Mouse (Mus musculus) adrenal gland, postnatal 10 days (tissue): Measurements from ENCODE around the gene Sgsm1. TPM values are rescaled to one million over a fixed set of nuclear protein-coding genes. Genes with fewer than 3 reads are reported as not detected.

Source experiments
- DNase-seq: peaks from one replicate; pipeline ENCODE4 v3.0.0; 2021; ENCODE audit warnings: mixed read lengths
- total RNA-seq, 2 experiments: library from RNA; stranded (reverse); gene quantifications; 2 replicates each; pipeline ENCODE4 v1.2.3; 2021

The Sgsm1 gene
- total RNA-seq, 2 experiments from 2014 or later: 9.0 to 10.5 TPM

DNA sequence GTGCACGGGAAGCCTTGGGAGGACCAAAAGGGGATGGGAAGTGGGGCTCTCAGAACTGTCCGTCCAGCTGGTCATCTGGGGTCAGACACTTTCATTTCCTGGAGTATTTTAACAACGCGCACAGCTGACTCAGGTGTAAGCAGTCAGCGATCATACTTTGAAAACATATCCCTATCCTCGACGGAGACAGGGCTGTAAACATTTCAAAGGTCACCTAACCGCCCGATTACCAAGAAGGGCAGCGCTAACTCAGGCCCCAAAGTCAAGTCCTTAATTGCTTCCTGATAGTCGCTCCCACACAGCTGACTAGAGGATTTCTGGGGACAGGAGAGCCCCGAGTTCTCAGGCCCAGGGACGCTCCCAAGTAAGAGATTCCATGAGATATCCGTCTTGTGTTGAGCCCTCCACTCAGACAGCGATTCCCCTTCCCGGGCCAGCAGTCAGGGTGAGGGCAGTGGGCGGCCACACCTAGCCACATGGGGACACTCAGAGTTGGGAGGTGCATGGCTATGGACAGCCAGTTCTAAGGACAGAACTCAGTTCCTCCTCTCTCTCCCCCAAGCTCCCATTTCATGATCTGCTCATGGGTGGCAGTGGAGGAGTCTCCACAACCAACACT lies 91.9 kb downstream of the Sgsm1 start:
- no peak for DNase-seq

DNA sequence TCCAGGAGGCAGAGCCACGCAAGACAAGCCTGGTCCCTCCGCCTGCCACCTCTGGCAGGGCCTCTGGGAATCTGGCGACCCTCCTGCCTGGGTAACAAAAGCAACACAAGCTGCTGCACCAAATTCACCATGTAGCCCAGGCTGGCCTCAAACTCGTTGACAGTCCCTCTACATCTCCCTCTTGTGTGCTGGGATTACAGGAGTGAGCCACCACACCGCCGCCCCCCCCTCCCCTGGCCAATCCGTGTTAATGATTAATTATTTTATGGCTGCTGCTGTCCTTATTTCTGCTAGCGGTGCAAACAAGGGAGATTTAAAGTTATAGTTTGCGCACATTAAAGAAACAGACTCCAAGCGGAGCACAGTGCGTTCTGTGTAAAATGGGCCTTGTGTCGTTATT lies 93.5 kb downstream of the Sgsm1 start:
- DNase-seq: no peak

DNA sequence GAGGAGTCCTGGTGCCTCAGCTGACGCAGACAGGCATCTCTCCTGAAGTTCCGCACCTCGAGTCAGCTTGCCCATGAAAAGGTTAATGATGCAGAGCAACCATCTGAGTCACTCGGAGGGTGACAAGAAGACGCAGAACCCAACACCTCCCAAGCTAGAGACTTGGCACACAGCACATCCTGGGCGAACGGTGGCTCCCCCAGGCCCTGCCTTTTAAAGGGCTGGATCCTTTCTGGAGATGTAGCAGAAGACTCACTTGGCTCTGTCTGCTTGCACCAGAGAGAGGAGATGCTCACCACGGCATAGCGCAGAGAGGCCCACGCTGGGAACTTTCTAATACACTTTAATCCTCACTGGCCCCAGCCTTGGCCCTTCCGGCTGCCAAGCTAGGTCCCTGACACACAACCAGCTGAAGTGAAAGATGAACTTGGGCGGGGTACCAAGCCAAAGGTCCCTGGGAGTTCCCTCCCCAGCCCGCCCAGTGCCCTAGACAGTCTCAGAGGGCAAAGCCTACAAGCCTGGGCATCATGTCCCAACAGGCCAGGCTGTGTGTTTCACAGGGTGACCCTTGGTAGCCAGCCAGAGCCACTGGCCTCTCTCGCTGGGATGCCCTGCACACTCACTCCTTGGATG lies 94.1 kb downstream of the Sgsm1 start:
- no peak for DNase-seq

DNA sequence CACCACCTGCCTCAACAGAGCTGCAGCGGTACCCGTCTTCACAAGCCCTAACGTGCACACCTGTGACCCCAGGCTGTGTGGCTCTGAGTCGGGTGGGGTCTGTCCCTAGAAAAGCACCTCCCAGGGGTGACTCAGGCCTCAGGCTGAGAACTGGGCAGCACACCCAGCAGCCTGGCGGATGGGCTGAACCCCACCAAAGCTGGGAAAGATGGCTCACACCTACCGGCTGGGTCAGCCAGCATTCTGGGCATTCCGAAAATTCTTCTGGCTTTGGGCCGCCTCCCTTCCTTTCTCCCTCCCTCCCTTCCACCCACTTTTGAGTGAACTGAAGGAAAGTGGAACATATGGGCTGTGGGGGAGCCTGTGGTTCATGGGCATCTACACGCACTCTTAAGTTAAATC lies 95.0 kb downstream of the Sgsm1 start:
- DNase-seq: no peak

DNA sequence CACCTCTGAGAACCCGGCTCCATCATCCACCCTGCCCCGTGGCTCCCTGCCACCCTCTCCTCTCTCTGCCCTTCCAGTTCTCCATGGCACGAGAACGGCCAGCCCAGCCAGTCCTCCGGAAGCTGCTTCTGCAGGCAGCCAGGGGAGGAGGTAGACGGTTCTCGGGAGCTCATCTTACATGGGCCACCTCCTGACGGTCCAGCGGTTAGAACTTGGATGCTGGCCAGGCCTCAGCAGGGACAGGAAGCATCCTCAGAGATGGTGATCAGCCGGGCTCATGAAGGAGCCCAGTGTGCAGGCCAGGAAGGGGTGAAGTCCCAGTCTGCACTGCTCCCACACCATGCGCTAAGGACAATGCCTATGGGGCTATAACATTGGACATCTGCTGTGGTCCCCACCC lies 96.1 kb downstream of the Sgsm1 start:
- peak; percentile 54 for DNase-seq

DNA sequence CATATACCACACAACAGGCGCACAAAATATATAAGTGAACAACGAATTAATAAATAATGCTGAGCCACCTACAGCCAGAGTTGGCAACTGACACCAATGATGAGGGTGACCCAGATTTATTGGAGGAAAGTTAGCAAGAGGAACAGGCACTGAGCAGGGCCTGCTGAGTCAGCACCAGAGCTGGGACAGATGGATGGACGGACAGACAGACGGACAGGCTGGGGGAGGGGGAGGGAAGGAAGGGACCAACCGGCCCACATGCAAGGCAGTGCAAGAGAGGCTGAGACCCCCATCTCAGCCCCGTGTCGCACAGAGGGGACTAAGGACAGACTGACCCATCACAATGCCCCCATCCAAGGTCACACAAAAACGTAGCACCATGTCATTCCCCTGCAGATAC lies 96.5 kb downstream of the Sgsm1 start:
- DNase-seq: no peak

DNA sequence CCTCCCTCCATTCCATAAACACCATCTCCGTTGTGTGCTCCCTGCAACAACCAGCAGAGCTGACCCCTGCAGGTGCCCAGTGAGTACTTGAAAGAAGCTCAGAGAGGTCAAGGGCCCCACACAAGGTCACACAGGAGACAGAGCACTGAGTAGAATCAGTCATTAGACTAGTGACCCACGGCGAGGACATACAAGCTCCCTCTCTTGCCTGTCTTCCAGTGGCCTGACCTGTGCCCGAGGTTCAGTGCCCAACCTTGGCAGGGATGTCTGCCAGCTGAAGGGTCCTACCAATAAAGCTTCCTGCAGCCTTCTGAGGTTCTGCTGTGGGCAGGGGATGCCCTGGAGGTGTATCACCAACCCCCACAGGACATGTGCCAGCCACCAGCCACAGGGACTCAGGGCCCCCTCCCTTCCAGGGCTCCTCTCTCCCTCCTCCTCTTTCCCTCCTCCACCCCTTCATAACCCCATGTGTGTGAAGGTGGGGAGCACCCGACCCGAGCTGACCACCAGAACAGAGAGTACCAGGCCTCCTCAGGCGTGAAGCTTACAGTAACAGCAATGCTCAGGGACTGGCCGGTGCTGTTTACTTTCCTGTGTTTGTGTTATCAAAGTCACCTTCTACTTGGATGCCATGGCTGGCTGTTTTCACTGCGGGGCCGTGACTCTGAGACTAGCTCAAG lies 98.3 kb downstream of the Sgsm1 start:
- DNase-seq: no peak

DNA sequence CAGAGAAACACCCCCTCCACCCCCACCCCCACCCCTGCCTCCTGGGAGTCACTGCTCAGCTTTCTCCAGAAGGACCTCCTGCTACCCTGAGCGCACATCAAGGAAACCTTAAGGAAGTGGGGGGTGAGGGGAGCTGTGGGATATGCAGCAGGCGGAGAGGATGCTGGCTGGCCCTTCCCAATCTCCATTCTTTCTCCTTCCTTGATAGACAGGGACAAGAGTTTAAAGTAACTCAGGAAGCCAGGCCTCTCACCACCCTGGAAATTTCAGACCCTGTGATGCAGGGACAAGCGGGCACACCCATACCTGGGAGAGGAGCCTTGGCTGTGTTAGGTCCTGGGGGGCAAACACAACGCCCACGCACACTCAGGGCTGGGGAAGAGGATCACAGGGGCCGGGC lies 100.3 kb downstream of the Sgsm1 start:
- DNase-seq: no peak

DNA sequence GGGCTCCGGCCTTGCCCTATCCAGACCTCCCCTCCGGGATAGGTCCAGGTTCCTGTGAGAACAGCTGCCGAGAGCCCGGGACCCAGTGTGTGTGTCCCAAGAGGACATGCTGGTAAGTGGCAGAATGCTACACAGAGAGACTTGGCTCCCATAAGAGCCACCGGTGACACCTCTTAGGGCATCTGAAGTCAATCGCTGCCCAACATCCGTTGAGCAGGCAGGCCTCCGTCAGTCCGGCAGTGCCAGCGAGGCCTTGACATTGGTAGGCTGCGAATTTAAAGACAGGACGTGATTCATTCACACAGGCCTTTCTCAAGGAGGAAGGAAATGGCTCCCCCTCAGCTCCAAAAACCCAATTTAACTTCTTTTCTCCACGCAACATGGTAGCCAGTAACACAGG lies 100.7 kb downstream of the Sgsm1 start:
- peak; percentile 58 for DNase-seq

DNA sequence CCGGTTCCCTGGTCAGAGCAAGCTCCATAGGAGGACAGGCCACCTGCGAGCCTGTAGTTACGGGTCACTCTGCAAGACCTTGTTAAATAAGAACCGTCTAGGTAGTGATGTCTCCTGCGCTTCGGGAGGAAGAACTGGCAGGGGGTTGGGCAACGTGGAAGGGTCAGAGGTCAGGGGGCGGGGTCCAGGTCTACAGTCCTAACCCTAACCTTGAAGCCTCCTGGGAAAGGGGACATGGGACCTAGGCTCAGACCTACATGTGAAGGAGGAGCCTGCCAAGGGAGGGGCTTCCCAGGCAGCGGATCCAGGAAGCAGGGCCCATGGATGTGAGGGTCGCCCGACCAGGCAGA lies 101.2 kb downstream of the Sgsm1 start:
- no peak for DNase-seq

DNA sequence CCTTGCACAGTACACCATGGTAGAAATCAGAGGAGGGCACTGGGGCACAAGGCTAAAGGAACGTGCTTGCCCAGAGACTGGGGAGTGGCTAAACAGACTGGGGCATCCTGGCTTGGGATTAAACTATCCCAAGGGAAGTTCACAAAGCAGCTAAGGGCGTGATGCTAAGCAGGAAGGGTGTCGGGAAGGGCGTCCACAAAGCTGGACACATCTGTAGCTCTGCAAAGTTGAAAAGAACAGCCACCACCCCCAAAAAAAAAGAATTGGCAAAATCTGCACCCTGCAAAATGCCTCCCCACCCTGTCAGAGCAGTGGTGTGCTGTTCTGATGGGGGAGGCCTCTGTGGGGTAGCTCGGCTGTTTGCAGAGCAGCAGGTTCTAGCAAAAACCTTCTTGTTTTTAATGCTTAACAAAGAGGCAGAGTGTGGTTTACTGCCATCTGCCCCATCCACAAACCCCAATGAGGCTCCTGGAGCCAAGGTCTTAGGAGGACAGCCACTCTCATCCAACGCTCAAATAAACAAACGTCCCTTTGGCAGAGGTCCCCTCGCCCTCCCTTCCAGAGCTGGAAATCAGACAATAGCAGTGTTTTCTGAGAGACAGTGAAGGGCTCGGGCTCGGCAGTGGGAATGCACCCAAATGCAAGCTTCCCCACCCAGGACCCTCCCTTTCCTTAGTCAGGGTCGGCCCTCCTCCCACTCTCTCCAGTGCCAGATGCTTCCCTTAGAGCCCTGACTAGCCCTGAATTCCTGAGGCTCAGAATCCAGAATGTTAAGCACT lies 101.8 kb downstream of the Sgsm1 start:
- peak; percentile 65 for DNase-seq

DNA sequence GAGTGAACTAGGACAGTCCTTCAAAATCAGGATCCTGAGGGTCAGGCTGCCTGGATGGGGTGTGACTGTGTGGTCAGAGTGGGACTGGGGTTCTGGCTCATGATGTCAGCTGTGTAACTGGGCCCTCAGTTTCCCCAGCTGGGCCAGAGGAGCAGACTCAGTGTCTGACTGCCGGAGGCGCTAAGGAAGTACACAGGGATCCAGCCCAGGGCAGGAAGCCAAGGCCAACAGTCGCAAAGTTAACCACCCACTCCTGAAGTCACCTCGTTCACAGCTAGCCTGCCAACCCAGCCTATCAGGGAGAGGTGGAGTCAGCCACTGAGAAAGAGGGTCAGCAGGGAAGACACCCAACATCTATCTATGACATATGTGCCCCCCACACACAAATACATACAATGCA lies 102.5 kb downstream of the Sgsm1 start:
- peak; percentile 58 for DNase-seq

DNA sequence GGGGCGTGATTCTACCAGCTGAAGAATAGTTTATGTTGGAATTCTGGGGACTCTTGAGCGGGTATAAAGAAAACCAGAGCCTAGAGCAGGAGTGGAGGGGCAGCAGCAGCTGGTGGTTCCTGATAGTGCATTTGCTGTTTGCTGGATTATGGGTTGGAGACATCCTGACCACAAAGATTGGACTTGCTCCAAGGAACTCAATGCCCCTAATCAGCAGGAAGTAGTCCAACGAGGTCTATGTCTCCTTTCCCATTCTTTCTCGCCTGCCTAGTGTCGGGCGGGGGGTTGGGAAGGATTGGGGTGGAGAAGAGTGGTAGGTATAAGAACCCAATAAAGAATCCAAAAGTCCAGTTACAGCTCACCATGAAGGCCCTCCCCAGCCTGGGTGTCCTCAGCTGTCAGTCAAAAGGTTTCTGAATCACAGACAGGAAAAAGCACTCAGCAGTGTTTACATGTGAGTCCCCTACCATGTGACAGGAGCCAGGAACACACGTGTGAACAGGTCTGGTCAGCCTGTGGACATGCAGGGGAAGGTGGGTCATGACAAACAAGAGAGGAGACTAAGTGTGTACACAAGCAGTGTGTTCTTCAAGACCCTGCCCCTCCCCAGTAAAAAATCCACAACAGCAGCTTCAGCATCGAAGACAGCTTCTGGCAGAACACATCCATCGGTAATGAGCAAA lies 103.8 kb downstream of the Sgsm1 start:
- no peak for DNase-seq

DNA sequence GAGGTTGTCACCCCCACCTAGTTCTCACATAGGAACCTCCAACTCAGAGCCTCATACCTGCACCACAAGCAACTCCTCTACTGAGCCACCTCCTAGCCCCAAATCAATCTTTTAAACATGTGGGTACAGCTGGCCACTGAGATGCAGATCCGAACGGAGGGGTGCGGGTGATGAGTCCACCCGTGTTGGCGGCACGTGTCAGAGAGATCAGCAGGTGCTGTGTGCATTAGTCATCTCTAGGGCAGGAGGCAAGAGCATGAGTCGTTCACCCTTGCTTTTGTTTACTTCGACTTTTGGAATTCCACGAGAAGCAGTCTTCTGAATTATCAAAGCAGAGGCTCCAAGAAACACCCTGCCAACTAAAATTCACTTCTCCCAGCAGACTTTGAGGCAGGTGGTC lies 106.4 kb downstream of the Sgsm1 start:
- DNase-seq: no peak

DNA sequence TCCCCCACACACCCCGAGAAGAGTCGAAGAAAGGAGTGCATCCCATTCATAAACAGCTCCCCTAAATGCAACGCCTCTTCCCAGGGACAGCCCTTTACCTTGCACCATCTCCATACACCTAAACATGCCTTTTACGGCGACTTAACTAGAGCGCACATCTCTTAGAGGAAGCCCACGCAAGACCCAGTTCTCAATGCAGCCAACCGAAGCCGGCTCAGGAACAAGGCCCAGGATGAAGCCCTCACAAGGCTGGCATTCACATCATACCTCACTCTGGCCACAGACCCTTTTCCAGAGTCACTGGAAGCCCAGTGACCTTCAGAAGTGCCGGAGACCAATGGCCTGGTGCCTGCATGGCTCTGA lies 110.8 kb downstream of the Sgsm1 start:
- DNase-seq: no peak

DNA sequence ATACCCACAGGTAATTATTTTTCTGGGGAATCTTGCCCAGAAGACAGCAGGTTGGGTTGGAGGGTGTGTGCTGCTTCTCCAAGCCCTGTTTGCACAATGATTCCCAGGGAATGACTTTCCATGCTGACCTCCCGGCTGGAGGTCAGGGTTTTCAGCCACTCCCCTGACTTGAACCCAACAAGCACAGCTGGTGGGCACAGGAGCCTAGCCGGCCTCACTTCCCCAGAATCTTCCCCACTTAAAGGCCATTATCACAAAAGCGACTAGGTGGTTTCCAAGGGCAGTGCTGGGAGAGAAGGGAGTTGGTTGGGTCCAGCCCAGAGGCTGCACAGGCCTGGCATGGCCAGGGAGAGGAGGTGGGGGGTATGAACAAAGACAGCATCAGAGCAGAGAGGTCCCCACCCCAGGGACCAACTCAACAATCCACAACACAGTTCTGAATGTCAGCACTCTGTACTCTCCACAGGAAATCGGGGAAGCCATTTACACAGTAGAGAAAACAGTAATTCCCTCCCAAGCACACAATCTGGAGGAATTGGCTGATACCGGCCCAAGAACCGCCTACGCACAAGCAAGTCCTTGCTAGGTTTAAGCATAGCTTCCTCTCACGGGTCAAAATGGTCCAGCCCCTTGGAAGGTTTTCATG lies 111.3 kb downstream of the Sgsm1 start:
- DNase-seq: no peak

DNA sequence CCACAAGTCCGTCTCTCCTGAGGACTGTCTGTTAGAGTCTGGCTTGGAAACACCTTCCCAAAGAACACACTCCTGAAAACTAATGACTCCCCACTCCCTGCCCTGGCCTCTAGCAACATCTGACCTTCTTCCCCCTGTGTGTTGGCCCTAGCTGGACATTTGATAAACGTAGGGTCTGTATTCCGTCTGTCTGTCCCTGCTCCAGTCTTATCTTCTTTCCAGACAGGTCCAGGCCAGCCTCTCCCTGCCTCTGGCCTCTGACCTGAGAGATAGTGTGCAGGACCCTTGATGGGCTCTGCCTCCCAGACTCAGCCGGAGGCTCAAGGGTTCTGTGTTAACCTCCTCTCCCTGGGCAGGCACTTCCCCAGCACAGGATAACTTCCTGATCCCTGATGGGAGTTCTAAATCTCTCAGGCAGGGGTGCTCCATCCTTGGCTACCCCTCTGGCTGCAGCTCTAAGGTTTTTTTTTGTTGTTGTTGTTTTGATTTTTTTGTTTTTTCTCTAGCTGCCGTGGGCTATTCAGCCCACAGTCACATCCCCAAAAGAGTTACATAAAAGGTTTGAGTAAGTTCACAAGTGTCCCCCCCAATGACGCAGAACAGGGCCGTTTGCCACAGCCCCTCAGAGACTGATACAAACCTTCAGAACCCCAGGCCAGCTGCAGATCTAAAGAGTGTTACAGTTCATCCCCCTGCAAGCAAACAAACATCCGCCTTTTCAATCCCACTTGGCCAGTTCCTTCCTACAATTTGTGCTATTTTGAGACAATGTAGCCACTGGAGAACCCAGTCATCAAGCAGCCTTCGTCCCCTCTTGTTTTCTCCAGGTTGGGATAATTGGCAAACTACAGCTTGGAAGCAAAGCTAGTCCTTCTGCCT lies 113.4 kb downstream of the Sgsm1 start:
- DNase-seq: no peak

DNA sequence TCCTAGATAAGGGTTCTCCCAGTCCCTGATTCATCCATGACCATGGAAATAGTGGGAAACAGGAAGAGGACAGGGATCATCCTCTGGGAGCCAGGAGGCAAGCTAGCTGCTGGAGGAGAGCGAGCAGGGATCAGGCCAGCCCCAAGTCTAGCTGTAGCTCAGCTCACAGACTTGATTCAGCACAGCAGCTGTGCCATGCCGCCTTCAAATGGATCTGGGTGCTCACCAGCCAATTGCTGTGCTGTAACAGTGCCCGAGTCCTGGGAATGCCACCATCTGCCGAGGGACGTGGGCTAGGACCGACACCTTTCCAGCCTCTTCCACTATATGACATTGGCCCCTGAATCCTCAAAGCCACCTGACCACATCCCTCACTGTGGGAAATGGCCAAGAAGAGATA lies 114.7 kb downstream of the Sgsm1 start:
- DNase-seq: no peak

DNA sequence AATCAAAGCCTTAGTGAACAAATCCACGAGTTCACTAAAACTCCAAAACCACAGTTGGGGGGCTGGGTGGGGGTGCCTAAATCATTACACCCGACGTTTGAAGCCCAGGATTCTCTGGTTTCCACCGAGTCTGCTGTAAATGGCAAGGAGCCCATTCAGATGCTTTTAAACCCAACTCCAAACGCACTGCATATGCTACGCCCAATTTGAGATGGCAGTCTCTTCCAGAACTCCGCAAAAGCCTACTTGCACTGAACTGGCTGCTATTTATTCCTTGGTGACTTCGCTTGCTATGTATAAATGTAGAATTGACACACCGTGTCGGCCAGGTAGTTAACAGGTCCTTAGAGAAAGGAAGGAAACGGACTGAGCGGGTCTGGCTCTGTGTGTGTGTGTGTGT lies 115.1 kb downstream of the Sgsm1 start:
- no peak for DNase-seq

DNA sequence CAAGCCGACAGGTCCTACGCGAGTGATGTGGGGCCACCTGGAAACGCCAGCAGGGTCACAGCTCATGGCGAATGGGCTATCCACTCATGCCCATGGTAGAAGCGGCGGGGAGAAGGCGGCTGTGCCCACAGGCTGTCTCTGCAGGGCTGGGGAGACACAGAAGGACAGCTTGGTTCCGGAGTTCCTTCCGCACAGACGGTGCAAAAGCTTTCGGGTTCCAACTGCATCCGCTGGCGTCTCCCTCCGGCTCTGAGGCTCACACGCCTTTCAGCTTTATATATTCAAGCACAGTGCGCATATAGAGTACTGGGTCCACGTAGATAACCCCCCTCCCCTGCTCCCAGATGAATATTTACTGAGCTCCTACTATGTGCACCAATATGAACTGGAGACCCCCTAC lies 116.8 kb downstream of the Sgsm1 start:
- no peak for DNase-seq
